Mouse (Mus musculus): ENCODE results near the gene Os9. TPM values are rescaled to one million over a fixed set of nuclear protein-coding genes. Genes with fewer than 3 reads are reported as not detected.
"Not testable (repeated sequence)": the region's sequence is repeated elsewhere in the genome, so short reads cannot be mapped to it uniquely, and the experiment has no call there.

Os9 gene
- total RNA-seq, 4 experiments from 2014 or later: 112 to 130 (median 122) TPM

GRCm38 (mm10) chr10:127081996-127082620 is 38.8 kb downstream of the Os9 start:
- no peak for DNase-seq (ENCODE audit: low spot score in 2 of 2)

- DNase-seq (ENCODE audit: low spot score in 2 of 2): no peak
Measured at GRCm38 (mm10) chr10:127080901-127081780, 39.8 kb downstream of the Os9 start.

- no peak for DNase-seq (ENCODE audit: low spot score in 2 of 2)
Measured at GRCm38 (mm10) chr10:127079665-127080391, 41.1 kb downstream of the Os9 start.

GRCm38 (mm10) chr10:127078677-127079575 is 42.0 kb downstream of the Os9 start:
- no peak for DNase-seq (ENCODE audit: low spot score in 2 of 2)

GRCm38 (mm10) chr10:127078001-127078676 is 42.8 kb downstream of the Os9 start:
- peak in 1 of 2 experiments; percentile 86 for DNase-seq (ENCODE audit: low spot score in 2 of 2)

GRCm38 (mm10) chr10:127077515-127077914 is 43.4 kb downstream of the Os9 start:
- no peak for DNase-seq (ENCODE audit: low spot score in 2 of 2)

- DNase-seq (ENCODE audit: low spot score in 2 of 2): no peak
Measured at GRCm38 (mm10) chr10:127076082-127076481, 44.8 kb downstream of the Os9 start.

GRCm38 (mm10) chr10:127075651-127076050 is 45.3 kb downstream of the Os9 start:
- no peak for DNase-seq (ENCODE audit: low spot score in 2 of 2)

GRCm38 (mm10) chr10:127075080-127075479 is 45.9 kb downstream of the Os9 start, which contains the start of gene Agap2:
Gene Agap2, plus strand, starts transcription at chr10:127075284.
- no peak for DNase-seq (ENCODE audit: low spot score in 2 of 2)

- no peak for DNase-seq (ENCODE audit: low spot score in 2 of 2)
Measured at GRCm38 (mm10) chr10:127073981-127074380, 47.0 kb downstream of the Os9 start.

GRCm38 (mm10) chr10:127072969-127073368 is 48.0 kb downstream of the Os9 start:
- not testable (repeated sequence) for DNase-seq (ENCODE audit: low spot score in 2 of 2)

GRCm38 (mm10) chr10:127072270-127072669 is 48.7 kb downstream of the Os9 start:
- DNase-seq (ENCODE audit: low spot score in 2 of 2): not testable (repeated sequence)

GRCm38 (mm10) chr10:127071203-127071602 is 49.7 kb downstream of the Os9 start:
- DNase-seq (ENCODE audit: low spot score in 2 of 2): no peak

- peak; percentile 84 to 95 for DNase-seq (ENCODE audit: low spot score in 2 of 2)
Measured at GRCm38 (mm10) chr10:127070190-127071121, 50.5 kb downstream of the Os9 start, which contains the start of gene Tspan31. Gene Tspan31, minus strand, starts transcription at chr10:127070264.

GRCm38 (mm10) chr10:127069281-127070189 is 51.4 kb downstream of the Os9 start:
- DNase-seq (ENCODE audit: low spot score in 2 of 2): no peak

- DNase-seq (ENCODE audit: low spot score in 2 of 2): no peak
Measured at GRCm38 (mm10) chr10:127068360-127069038, 52.4 kb downstream of the Os9 start.

- no peak for DNase-seq (ENCODE audit: low spot score in 2 of 2)
Measured at GRCm38 (mm10) chr10:127066519-127067018, 54.4 kb downstream of the Os9 start.
